Mouse (Mus musculus): ENCODE measurements at regions not wholly inside any gene's neighbourhood (a gene's known extent, or its start where the extent isn't known, plus 50 kb on each side); places are given as distances from the start of the nearest gene placed in this dataset.

DNA sequence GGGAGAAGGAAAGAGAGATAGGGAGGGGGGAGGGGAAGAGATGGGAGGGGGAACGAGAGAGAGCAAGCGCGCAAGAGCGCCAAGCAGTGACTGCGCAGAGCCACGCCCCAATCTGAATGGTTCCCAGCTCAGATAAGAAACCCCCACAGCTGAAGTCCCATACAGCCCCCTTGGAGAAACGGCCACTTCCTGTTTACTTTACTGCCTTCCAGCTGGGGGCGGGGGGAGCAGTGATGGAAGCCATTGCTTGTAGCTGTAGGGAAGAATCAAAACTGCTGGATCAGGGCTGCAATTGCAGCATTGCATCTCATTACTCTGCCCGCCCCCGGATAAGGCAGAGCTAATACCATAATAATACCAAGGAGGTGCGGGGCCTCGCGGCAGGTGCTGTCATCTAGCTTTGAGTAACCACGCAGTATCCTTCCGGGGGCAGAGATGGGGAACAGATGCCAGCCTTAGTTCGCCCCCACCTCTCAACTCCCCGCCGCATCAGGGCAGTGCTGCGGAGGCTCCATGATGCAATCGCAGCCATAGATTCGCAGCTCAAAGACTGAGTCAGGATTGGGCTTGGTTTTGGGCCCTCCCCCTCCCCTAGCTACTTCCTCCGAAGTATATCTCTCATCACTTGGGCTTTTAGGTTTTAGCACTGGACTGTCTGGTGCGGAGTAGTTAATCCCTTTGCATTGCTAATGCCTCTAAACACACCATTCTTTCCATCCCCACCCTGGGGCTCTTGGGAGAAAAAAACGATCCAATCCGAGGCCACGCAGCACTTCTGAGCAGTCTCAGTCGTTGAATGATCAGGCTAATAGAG, 66.5 kb downstream of the Ddx3x start:
- H3K27ac ChIP-seq (ENCODE audit: control insufficient read depth, low read depth, low read length), result peak overlapping the region; percentile 99
- H3K4me1 ChIP-seq (ENCODE audit: control insufficient read depth in 1 of 2, insufficient read depth in 2 of 2, low read length in 2 of 2), result peaks cover 1 to 16% of the 10 kb centered on the region in 2 experiments; a peak in 3 of 4 replicates
- H3K79me2 ChIP-seq (ENCODE audit: control insufficient read depth, insufficient read depth, low read length, poor library complexity), result no peaks in the 10 kb centered on the region; the same call in 1 of the 2 replicates
- H3K27me3 ChIP-seq (ENCODE audit: control insufficient read depth in 1 of 2, insufficient read depth in 2 of 2, low read length in 2 of 2), result no peaks in the 10 kb centered on the region
- peak; percentile 96 for DNase-seq (ENCODE audit: low read depth, low spot score)
- H3K4me3 ChIP-seq (ENCODE audit: control insufficient read depth in 1 of 2, insufficient read depth in 1 of 2, low read depth in 2 of 2, low read length in 2 of 2), result peak overlapping the region; percentile 62 to 84
- peak; percentile 77 to 94; a peak in 3 of 4 replicates for TF ChIP-seq EP300 (IDR thresholded peaks at IDR 0.05; ENCODE audit: low read depth in 1 of 2, low read length in 2 of 2)
- peak; percentile 75 for TF ChIP-seq NRF1 (IDR thresholded peaks at IDR 0.05; ENCODE audit: insufficient read depth, low read depth, low read length, poor library complexity, severe bottlenecking)
- TF ChIP-seq RCOR1 (IDR thresholded peaks at IDR 0.05; ENCODE audit: low read depth, low read length), result peak; percentile 90
- 0 out of 2 replicates have a peak, but pooled peaks have one; percentile 41 for TF ChIP-seq CHD1 (IDR thresholded peaks at IDR 0.05; ENCODE audit: low read depth, low read length)
- no peak for TF ChIP-seq UBTF (IDR thresholded peaks at IDR 0.05; ENCODE audit: borderline replicate concordance, insufficient read depth, low read depth, low read length)
- TF ChIP-seq BHLHE40 (IDR thresholded peaks at IDR 0.05; ENCODE audit: borderline replicate concordance, low read depth, low read length), result peak; percentile 38; the same call in 1 of the 2 replicates
- TF ChIP-seq MYC (IDR thresholded peaks at IDR 0.05; ENCODE audit: low read depth, low read length), result 0 out of 2 replicates have a peak, but pooled peaks have one; percentile 44
- peak; percentile 49; the same call in 1 of the 2 replicates for TF ChIP-seq MXI1 (IDR thresholded peaks at IDR 0.05; ENCODE audit: low read depth, low read length)
- TF ChIP-seq HCFC1 (IDR thresholded peaks at IDR 0.05; ENCODE audit: low read depth, low read length), result peak; percentile 72
- peak; percentile 37 to 84; a peak in 3 of 4 replicates for TF ChIP-seq POLR2A (IDR thresholded peaks at IDR 0.05; ENCODE audit: control insufficient read depth in 1 of 2, insufficient read depth in 1 of 2, low read depth in 1 of 2, low read length in 2 of 2, poor library complexity in 1 of 2)
- no peak; the same call in 1 of the 2 replicates for TF ChIP-seq KAT2A (conservative IDR thresholded peaks at IDR 0.05; ENCODE audit: low read depth, low read length)
- TF ChIP-seq ZNF384 (IDR thresholded peaks at IDR 0.05; ENCODE audit: low read depth, low read length), result no peak
- peak; percentile 86 for TF ChIP-seq TCF12 (IDR thresholded peaks at IDR 0.05; ENCODE audit: low read depth, low read length)
- TF ChIP-seq MAZ (IDR thresholded peaks at IDR 0.05; ENCODE audit: low read depth, low read length), result peak; percentile 100
- peak; percentile 98 for TF ChIP-seq ETS1 (IDR thresholded peaks at IDR 0.05; ENCODE audit: low read depth, low read length)
- TF ChIP-seq SIN3A (IDR thresholded peaks at IDR 0.05; ENCODE audit: low read length), result peak; percentile 86
- peak; percentile 89 for TF ChIP-seq MYB (IDR thresholded peaks at IDR 0.05; ENCODE audit: low read depth, low read length)
- peak; percentile 72; the same call in 1 of the 2 replicates for TF ChIP-seq POLR2AphosphoS2 (IDR thresholded peaks at IDR 0.05; ENCODE audit: low read length)
- TF ChIP-seq ZMIZ1 (IDR thresholded peaks at IDR 0.05; ENCODE audit: low read depth, low read length), result peak; percentile 80; the same call in 1 of the 2 replicates
- no peak for TF ChIP-seq JUND (IDR thresholded peaks at IDR 0.05; ENCODE audit: low read depth, low read length)
- TF ChIP-seq POLR2AphosphoS5 (IDR thresholded peaks at IDR 0.05; ENCODE audit: borderline replicate concordance, low read depth, low read length), result no peak
- peak; percentile 34 for TF ChIP-seq MAX (IDR thresholded peaks at IDR 0.05; ENCODE audit: low read length)
- TF ChIP-seq ZC3H11A (IDR thresholded peaks at IDR 0.05; ENCODE audit: low read depth, low read length), result no peak
- no peak for TF ChIP-seq CTCF (IDR thresholded peaks at IDR 0.05 in 2 of 3, conservative IDR thresholded peaks at IDR 0.05 in 1 of 3; ENCODE audit: control insufficient read depth in 1 of 3, insufficient read depth in 1 of 3, low read depth in 2 of 3, low read length in 3 of 3, poor library complexity in 1 of 3, severe bottlenecking in 1 of 3)
- TF ChIP-seq ZKSCAN1 (IDR thresholded peaks at IDR 0.05; ENCODE audit: low read depth, low read length), result no peak
- TF ChIP-seq USF1 (IDR thresholded peaks at IDR 0.05; ENCODE audit: low read depth, low read length), result no peak
- TF ChIP-seq E2F4 (IDR thresholded peaks at IDR 0.05; ENCODE audit: borderline replicate concordance, low read depth, low read length), result peak; percentile 56; the same call in 1 of the 2 replicates
- TF ChIP-seq GATA1 (IDR thresholded peaks at IDR 0.05; ENCODE audit: low read depth, low read length), result peak; percentile 93
- no peak for TF ChIP-seq USF2 (IDR thresholded peaks at IDR 0.05; ENCODE audit: borderline replicate concordance in 1 of 2, insufficient read depth in 1 of 2, low read depth in 1 of 2, low read length in 2 of 2)
- peak; percentile 88 for TF ChIP-seq ELF1 (IDR thresholded peaks at IDR 0.05; ENCODE audit: low read depth, low read length)
- TF ChIP-seq NELFE (IDR thresholded peaks at IDR 0.05; ENCODE audit: low read depth, low read length), result peak; percentile 71
- TF ChIP-seq CHD2 (IDR thresholded peaks at IDR 0.05; ENCODE audit: low read length), result peak; percentile 11; the same call in 1 of the 2 replicates
- peak; percentile 34; the same call in 1 of the 2 replicates for TF ChIP-seq TAL1 (IDR thresholded peaks at IDR 0.05; ENCODE audit: low read length)
- peak; percentile 86 for TF ChIP-seq TBP (IDR thresholded peaks at IDR 0.05; ENCODE audit: low read depth, low read length)
- no peak for TF ChIP-seq SMC3 (IDR thresholded peaks at IDR 0.05; ENCODE audit: low read depth, low read length)
- peaks cover 0 to 11% of the 10 kb centered on the region in 2 experiments; a peak in 2 of 4 replicates for H3K36me3 ChIP-seq (ENCODE audit: control insufficient read depth in 1 of 2, insufficient read depth in 2 of 2, low read length in 2 of 2)
- no peaks in the 10 kb centered on the region for H3K9me3 ChIP-seq (replicated peaks; ENCODE audit: insufficient read depth, low read length)
- H3K9ac ChIP-seq (ENCODE audit: control insufficient read depth, low read depth, low read length, poor library complexity, severe bottlenecking), result peak overlapping the region; percentile 82

Data from MEL (cell line).